In the genomic region with DNA sequence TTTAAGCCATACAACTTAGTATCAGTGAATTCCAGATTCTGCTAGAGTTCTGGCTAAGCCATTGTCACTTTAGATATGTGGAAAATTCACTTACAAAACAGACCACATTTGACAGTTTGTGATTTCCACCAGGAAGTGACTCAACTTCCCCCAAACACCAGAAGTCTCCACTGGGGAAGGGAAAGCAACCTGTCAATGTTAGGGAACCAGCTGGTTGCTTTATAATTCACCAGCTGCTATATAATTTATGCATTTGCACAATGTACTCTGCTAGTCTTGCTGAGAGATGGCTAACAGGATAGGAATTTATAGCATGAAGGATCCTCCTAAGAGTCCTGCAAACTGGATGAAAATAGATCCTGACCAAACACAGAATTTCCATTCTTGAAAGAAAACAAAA, we compare ENCODE assay signal across 14 mouse cellular contexts.
DNase-seq lines count a peak whose midpoint lies in the region; ATAC-seq and TF ChIP-seq lines count a peak whose summit lies in the region.
"Had no signal": no experiment of that assay in that cellular context is flagged by ENCODE, and none has a peak within 500 bp of the region (broad histone marks: within the 10 kb centered on the region; RNA-seq: fewer than 3 reads in every experiment).

No protein-coding gene starts in this region.

- peak; percentile 78 for ATAC-seq in forebrain, postnatal 0 days
- no peak for ATAC-seq in forebrain, embryonic 12.5 days (ENCODE audit: low FRiP score)
- peak; percentile 80 for ATAC-seq in megakaryocyte, adult 5-6 weeks (ENCODE audit: poor library complexity, severe bottlenecking)

- peak; percentile 38 for DNase-seq in forebrain, postnatal 0 days
- peak; percentile 9 for DNase-seq in retina, postnatal 1 day
- no peak for DNase-seq in retina, embryonic 14.5 days (ENCODE audit: low spot score)
- no peak for DNase-seq in adrenal gland, postnatal 14 days
- DNase-seq in kidney, postnatal 14 days = no peak
- DNase-seq: lung, postnatal 4 days; thymus, postnatal 4 days had no signal

- no peaks in the 10 kb centered on the region for H3K9me3 ChIP-seq in forebrain, postnatal 0 days (ENCODE audit: low read length)
- H3K9me3 ChIP-seq in forebrain, embryonic 12.5 days = no peaks in the 10 kb centered on the region
- H3K9me3 ChIP-seq: heart, embryonic 12.5 days; hindbrain, embryonic 13.5 days; liver, embryonic 15.5 days; neural tube, embryonic 15.5 days had no signal

- H3K4me2 ChIP-seq in forebrain, postnatal 0 days (ENCODE audit: low read depth) = no peak overlapping the region
- H3K4me2 ChIP-seq in forebrain, embryonic 12.5 days = no peak overlapping the region
- H3K4me2 ChIP-seq: heart, embryonic 12.5 days; hindbrain, embryonic 13.5 days; liver, embryonic 15.5 days; neural tube, embryonic 15.5 days had no signal

- no peaks in the 10 kb centered on the region for H3K4me1 ChIP-seq in forebrain, postnatal 0 days (ENCODE audit: insufficient read depth)
- H3K4me1 ChIP-seq in forebrain, embryonic 12.5 days = no peaks in the 10 kb centered on the region
- H3K4me1 ChIP-seq in embryonic fibroblast, embryonic 13.5 days (ENCODE audit: control insufficient read depth, insufficient read depth, low read length) = peaks cover 12% of the 10 kb centered on the region
- H3K4me1 ChIP-seq: hindbrain, embryonic 13.5 days; liver, embryonic 15.5 days; neural tube, embryonic 15.5 days had no signal

- H3K4me3 ChIP-seq in forebrain, postnatal 0 days (ENCODE audit: low read depth, low read length) = no peak overlapping the region
- H3K4me3 ChIP-seq in forebrain, embryonic 12.5 days (replicated peaks) = no peak overlapping the region
- H3K4me3 ChIP-seq in embryonic fibroblast, embryonic 13.5 days (ENCODE audit: insufficient read depth, low read length) = no peak overlapping the region
- H3K4me3 ChIP-seq: heart, embryonic 12.5 days; hindbrain, embryonic 13.5 days; liver, embryonic 15.5 days; neural tube, embryonic 15.5 days had no signal

- no peaks in the 10 kb centered on the region for H3K27me3 ChIP-seq in forebrain, postnatal 0 days (ENCODE audit: insufficient read depth, low read length)
- no peaks in the 10 kb centered on the region for H3K27me3 ChIP-seq in forebrain, embryonic 12.5 days
- H3K27me3 ChIP-seq: heart, embryonic 12.5 days; hindbrain, embryonic 13.5 days; liver, embryonic 15.5 days; neural tube, embryonic 15.5 days had no signal

- H3K27ac ChIP-seq in forebrain, postnatal 0 days (ENCODE audit: low read depth, low read length) = no peak overlapping the region
- no peak overlapping the region for H3K27ac ChIP-seq in forebrain, embryonic 12.5 days
- H3K27ac ChIP-seq in embryonic fibroblast, embryonic 13.5 days (ENCODE audit: insufficient read depth, low read length) = 0 out of 2 replicates have a peak overlapping the region, but pooled peaks have one; percentile 11
- H3K27ac ChIP-seq: hindbrain, embryonic 13.5 days; liver, embryonic 15.5 days; neural tube, embryonic 15.5 days had no signal

- no peaks in the 10 kb centered on the region for H3K36me3 ChIP-seq in forebrain, postnatal 0 days (ENCODE audit: insufficient read depth)
- no peaks in the 10 kb centered on the region for H3K36me3 ChIP-seq in forebrain, embryonic 12.5 days (replicated peaks)
- H3K36me3 ChIP-seq: heart, embryonic 12.5 days; hindbrain, embryonic 13.5 days; liver, embryonic 15.5 days; neural tube, embryonic 15.5 days had no signal

- no peak for TF ChIP-seq CTCF in forebrain, postnatal 0 days (IDR thresholded peaks at IDR 0.05; ENCODE audit: low read depth)
- no peak for TF ChIP-seq CTCF in embryonic fibroblast, embryonic 13.5 days (IDR thresholded peaks at IDR 0.05; ENCODE audit: borderline replicate concordance, insufficient read depth, low read length)

- TF ChIP-seq POLR2A in embryonic fibroblast, embryonic 13.5 days (IDR thresholded peaks at IDR 0.05; ENCODE audit: low read depth, low read length) = no peak

- no peak overlapping the region for H3K9ac ChIP-seq in forebrain, postnatal 0 days
- no peak overlapping the region for H3K9ac ChIP-seq in forebrain, embryonic 12.5 days
- H3K9ac ChIP-seq: heart, embryonic 12.5 days; hindbrain, embryonic 13.5 days; liver, embryonic 15.5 days; neural tube, embryonic 15.5 days had no signal

Comparison
In these comparisons a context has a peak if more than half of its experiments do, and no peak if none do; other contexts are left out.
1. DNase-seq: peak in forebrain, postnatal 0 days (single experiment) and retina, postnatal 1 day (single experiment); none in retina, embryonic 14.5 days (single experiment), adrenal gland, postnatal 14 days (single experiment) and kidney, postnatal 14 days (single experiment).